Mouse (Mus musculus): ENCODE data around the gene Tmem30b.
"Not testable (repeated sequence)": the region's sequence is repeated elsewhere in the genome, so short reads cannot be mapped to it uniquely, and the experiment has no call there.

Gene Tmem30b

GRCm38 (mm10) chr12:73558525-73559195 lies 12.5 kb upstream of the Tmem30b start:
- peak; percentile 77 for DNase-seq (ENCODE audit: low read depth, low spot score)

DNA sequence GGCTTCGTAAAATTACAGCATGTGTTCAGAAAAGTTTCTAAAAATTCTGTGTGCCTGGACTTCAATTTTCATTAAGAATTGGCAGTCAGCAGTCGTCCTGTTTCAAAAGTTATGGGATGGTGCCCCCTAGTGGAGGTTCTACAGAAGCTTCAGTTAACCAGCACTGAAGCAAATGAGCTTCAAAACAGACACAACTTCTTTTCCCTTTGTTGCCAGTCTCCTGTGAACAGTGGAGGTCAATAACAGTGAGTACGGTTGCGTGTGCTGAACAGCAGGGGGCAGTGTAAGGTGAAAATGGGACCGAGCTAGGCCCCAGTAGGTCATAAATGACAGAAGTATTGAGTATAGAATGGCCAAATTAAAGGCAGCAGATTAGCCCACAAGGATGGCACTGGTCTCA lies 8.0 kb upstream of the Tmem30b start:
- DNase-seq (ENCODE audit: low read depth, low spot score), result peak; percentile 84

GRCm38 (mm10) chr12:73548259-73548658 lies 2.1 kb upstream of the Tmem30b start:
- DNase-seq (ENCODE audit: low read depth, low spot score), result no peak

GRCm38 (mm10) chr12:73547646-73548045 lies 1.5 kb upstream of the Tmem30b start:
- no peak for DNase-seq (ENCODE audit: low read depth, low spot score)

GRCm38 (mm10) chr12:73545672-73546085 lies 513 bp downstream of the Tmem30b start:
- DNase-seq (ENCODE audit: low read depth, low spot score), result no peak

GRCm38 (mm10) chr12:73544736-73545671 lies 1.2 kb downstream of the Tmem30b start:
- DNase-seq (ENCODE audit: low read depth, low spot score), result no peak

DNA sequence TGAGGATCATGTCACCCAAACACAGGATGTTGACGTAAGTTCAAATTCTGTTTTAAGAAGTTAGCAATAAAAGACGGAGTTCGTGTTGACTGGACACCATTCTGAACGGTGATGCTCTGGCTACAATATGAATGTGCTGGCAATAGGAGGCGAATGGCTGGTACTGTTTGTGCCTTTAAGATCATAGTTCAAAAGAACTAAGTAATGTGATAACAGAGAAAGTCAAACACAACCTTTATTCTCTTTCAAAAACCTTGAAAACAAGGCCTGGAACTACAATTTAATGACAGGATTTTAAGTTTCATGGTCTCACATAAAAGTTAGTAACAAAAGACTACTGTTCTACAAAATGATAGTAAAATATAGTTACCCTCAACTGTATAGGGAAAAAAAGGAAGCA lies 3.0 kb downstream of the Tmem30b start:
- DNase-seq (ENCODE audit: low read depth, low spot score), result no peak

GRCm38 (mm10) chr12:73540402-73540801 lies 5.8 kb downstream of the Tmem30b start:
- no peak for DNase-seq (ENCODE audit: low read depth, low spot score)

- peak; percentile 10 for DNase-seq (ENCODE audit: low read depth, low spot score)
These were observed 7.0 kb downstream of the Tmem30b start for GRCm38 (mm10) chr12:73539151-73539550.

- DNase-seq (ENCODE audit: low read depth, low spot score), result not testable (repeated sequence)
These were observed 8.1 kb downstream of the Tmem30b start for GRCm38 (mm10) chr12:73538139-73538508.

- DNase-seq (ENCODE audit: low read depth, low spot score), result peak; percentile 5
These were observed 8.6 kb downstream of the Tmem30b start for GRCm38 (mm10) chr12:73537499-73538138.

DNA sequence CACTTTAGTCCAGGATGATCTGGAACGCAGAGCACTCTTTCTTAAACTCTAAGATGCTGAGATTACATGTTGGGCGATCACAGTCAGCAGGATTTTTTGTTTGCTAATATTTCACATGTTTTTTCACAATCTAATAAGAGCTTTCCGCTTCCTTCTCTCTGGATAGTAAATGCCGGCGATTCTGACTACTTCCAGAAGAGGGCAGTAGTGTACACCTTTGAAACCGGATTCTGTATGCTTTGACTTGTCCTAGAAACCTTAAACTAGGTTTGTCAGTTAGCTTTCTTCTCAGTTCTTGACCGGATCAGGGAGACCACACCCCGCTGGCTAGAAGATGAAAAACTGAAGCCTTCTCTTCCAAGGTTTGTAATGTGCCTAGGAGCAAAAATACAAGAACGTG lies 11.6 kb downstream of the Tmem30b start:
- DNase-seq (ENCODE audit: low read depth, low spot score), result peak; percentile 72

DNA sequence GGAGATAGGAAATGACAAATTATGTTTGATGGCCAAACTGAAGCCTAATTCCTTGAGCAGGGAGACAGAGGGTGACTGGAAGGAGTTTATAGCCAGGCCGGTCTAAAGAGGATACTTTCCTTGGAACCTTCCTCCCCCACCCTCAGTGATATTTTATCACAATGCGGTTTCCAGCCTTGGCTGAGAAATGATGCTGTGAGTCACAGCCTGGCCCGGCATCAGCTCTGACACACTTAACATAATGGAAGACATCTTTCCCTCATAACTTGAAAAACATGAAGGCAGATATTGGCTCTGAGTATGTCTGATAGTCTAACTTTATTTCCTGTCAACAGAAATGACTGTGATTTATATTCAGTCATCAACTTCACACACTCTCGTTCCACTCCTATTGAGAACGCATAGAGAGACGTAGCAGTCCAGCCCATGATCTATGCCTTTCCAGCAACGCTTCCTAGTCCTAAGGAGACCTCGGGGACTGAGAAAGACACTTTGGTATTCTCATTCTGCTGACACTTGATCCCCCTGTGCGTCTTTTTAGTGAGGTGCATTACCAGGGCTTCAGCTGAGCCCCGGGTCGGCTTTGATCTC lies 14.2 kb downstream of the Tmem30b start:
- DNase-seq (ENCODE audit: low read depth, low spot score), result peak; percentile 62

- DNase-seq (ENCODE audit: low read depth, low spot score), result no peak
These were observed 16.6 kb downstream of the Tmem30b start for GRCm38 (mm10) chr12:73529590-73529989.

DNA sequence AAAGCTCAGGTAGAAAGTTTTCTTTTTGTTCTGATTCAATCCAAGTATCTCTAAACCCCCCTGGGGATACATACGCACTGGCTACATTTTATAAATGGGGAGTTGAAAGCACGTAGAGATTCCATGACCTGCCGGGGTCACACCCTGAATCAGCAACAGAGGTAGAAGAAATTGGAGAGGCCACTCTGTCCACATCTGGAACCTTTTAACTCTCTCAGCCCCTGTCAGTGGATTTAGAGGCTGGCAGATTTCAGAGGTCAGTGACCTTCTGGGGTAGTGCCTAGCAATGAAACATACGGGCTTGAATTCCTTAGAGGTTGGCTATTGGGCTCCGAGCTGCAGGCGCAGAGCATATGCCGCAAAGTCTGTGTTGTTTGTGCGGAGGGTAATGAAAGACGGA lies 17.1 kb downstream of the Tmem30b start:
- no peak for DNase-seq (ENCODE audit: low read depth, low spot score)

- DNase-seq (ENCODE audit: low read depth, low spot score), result not testable (repeated sequence)
These were observed 18.1 kb downstream of the Tmem30b start for GRCm38 (mm10) chr12:73528142-73528541.

DNA sequence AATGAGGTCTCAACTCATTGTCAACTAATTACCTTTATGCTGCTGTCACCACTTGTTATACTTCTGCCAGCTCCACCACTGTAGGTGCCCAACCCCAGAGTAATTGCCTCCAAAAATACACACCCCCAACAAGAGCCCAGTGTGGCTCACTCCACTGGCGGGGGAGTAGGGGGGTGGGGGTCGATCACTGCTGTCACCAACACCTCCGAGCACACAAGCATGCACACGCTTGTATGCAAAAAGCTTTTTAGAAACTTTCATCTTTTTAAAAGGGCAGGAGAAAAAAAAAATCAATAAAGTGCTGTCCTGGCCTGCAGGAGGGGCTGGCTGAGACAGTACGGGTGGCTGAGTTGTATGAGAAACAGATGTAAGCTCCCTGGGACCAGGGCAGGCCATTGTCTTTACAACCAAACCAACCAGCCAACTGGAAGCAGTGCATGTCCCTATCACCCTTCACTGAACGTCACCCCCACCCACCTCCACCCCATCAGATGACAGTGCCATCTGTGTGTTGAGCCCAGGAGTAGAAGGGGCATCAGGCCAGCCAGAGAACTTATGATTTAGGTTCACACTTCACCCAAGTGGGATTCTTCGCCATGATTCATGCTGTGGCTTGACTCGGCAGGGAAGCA lies 20.8 kb downstream of the Tmem30b start:
- DNase-seq (ENCODE audit: low read depth, low spot score), result peak; percentile 17

- no peak for DNase-seq (ENCODE audit: low read depth, low spot score)
These were observed 23.1 kb downstream of the Tmem30b start for GRCm38 (mm10) chr12:73523066-73523465.

GRCm38 (mm10) chr12:73521944-73522343 lies 24.2 kb downstream of the Tmem30b start:
- DNase-seq (ENCODE audit: low read depth, low spot score), result no peak

- no peak for DNase-seq (ENCODE audit: low read depth, low spot score)
These were observed 24.9 kb downstream of the Tmem30b start for GRCm38 (mm10) chr12:73521238-73521841.

DNA sequence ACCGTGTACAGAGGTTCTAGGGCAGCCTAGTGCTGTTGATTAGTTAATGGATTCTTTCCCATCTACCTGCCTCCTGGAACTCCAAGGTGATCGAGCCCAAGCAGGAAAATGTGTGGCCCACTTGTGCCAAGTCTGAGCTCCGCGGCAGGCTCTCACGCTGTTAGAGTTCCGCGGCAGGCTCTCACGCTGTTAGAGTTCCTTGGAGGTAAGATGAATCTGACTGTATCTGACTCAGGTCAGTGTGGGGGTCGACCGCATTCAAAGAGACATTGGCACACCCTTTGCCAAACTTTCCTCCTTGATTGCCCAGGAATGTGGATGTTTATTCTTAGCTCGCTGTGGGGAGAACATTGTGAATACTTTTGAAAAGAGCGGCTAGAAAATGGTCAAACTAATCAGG lies 28.4 kb downstream of the Tmem30b start:
- no peak for DNase-seq (ENCODE audit: low read depth, low spot score)
